Mouse (Mus musculus): ENCODE results near the gene Ppp1r13b. TPM values are rescaled to one million over a fixed set of nuclear protein-coding genes. Genes with fewer than 3 reads are reported as not detected.

Ppp1r13b gene
- total and polyA plus RNA-seq, 2 experiments from 2014 or later, result 11.2 to 18.2 TPM

GRCm38 (mm10) chr12:111927338-111927737, 19.4 kb upstream of the Ppp1r13b start:
- H3K27ac ChIP-seq (ENCODE audit: low read depth), result no peak overlapping the region
- no peak overlapping the region for H3K4me2 ChIP-seq (ENCODE audit: low read depth, low read length)
- H3K9me3 ChIP-seq (replicated peaks; ENCODE audit: control insufficient read depth, low read length), result no peaks in the 10 kb centered on the region
- TF ChIP-seq EP300 (IDR thresholded peaks at IDR 0.05; ENCODE audit: low read depth), result no peak
- TF ChIP-seq CTCF (IDR thresholded peaks at IDR 0.05; ENCODE audit: low read depth), result no peak
- ATAC-seq (ENCODE audit: insufficient read depth, low read depth) (peak; percentile 88), DNase-seq (ENCODE audit: low spot score) (peak; percentile 79)
- H3K9ac ChIP-seq (replicated peaks; ENCODE audit: low read depth, low read length), result no peak overlapping the region
- no peaks in the 10 kb centered on the region for H3K27me3 ChIP-seq (ENCODE audit: control insufficient read depth, insufficient read depth, low read length)
- H3K36me3 ChIP-seq (replicated peaks; ENCODE audit: control insufficient read depth, insufficient read depth, low read length), result no peaks in the 10 kb centered on the region
- 33% methylated on average over 1 of the region's 1 CpGs for WGBS
- H3K4me3 ChIP-seq (ENCODE audit: low read depth, low read length), result no peak overlapping the region
- peaks cover 18% of the 10 kb centered on the region; the same call in 1 of the 2 replicates for H3K4me1 ChIP-seq (ENCODE audit: control insufficient read depth, insufficient read depth)

GRCm38 (mm10) chr12:111923117-111923516, 15.2 kb upstream of the Ppp1r13b start:
- H3K36me3 ChIP-seq (replicated peaks; ENCODE audit: control insufficient read depth, insufficient read depth, low read length), result no peaks in the 10 kb centered on the region
- TF ChIP-seq EP300 (IDR thresholded peaks at IDR 0.05; ENCODE audit: low read depth), result no peak
- TF ChIP-seq CTCF (IDR thresholded peaks at IDR 0.05; ENCODE audit: low read depth), result no peak
- H3K4me1 ChIP-seq (ENCODE audit: control insufficient read depth, insufficient read depth), result peaks cover 24% of the 10 kb centered on the region
- DNase-seq (ENCODE audit: low spot score) (no peak), ATAC-seq (ENCODE audit: insufficient read depth, low read depth) (no peak)
- no peak overlapping the region for H3K4me2 ChIP-seq (ENCODE audit: low read depth, low read length)
- H3K9me3 ChIP-seq (replicated peaks; ENCODE audit: control insufficient read depth, low read length), result no peaks in the 10 kb centered on the region
- 84% methylated on average over 6 of the region's 6 CpGs for WGBS
- no peaks in the 10 kb centered on the region for H3K27me3 ChIP-seq (ENCODE audit: control insufficient read depth, insufficient read depth, low read length)
- no peak overlapping the region for H3K27ac ChIP-seq (ENCODE audit: low read depth)
- H3K9ac ChIP-seq (replicated peaks; ENCODE audit: low read depth, low read length), result no peak overlapping the region
- H3K4me3 ChIP-seq (ENCODE audit: low read depth, low read length), result no peak overlapping the region

GRCm38 (mm10) chr12:111920046-111920445, 12.1 kb upstream of the Ppp1r13b start:
- 0 out of 2 replicates have a peak overlapping the region, but pooled peaks have one; percentile 30 for H3K27ac ChIP-seq (ENCODE audit: low read depth)
- peaks cover 15% of the 10 kb centered on the region for H3K4me1 ChIP-seq (ENCODE audit: control insufficient read depth, insufficient read depth)
- H3K9ac ChIP-seq (replicated peaks; ENCODE audit: low read depth, low read length), result no peak overlapping the region
- H3K4me2 ChIP-seq (ENCODE audit: low read depth, low read length), result 0 out of 2 replicates have a peak overlapping the region, but pooled peaks have one; percentile 21
- 19% methylated on average over 9 of the region's 9 CpGs for WGBS
- H3K9me3 ChIP-seq (replicated peaks; ENCODE audit: control insufficient read depth, low read length), result no peaks in the 10 kb centered on the region
- H3K27me3 ChIP-seq (ENCODE audit: control insufficient read depth, insufficient read depth, low read length), result no peaks in the 10 kb centered on the region
- H3K36me3 ChIP-seq (replicated peaks; ENCODE audit: control insufficient read depth, insufficient read depth, low read length), result no peaks in the 10 kb centered on the region
- DNase-seq (ENCODE audit: low spot score) (no peak), ATAC-seq (ENCODE audit: insufficient read depth, low read depth) (peak; percentile 76)
- TF ChIP-seq CTCF (IDR thresholded peaks at IDR 0.05; ENCODE audit: low read depth) (no peak), EP300 (IDR thresholded peaks at IDR 0.05; ENCODE audit: low read depth) (no peak)
- no peak overlapping the region for H3K4me3 ChIP-seq (ENCODE audit: low read depth, low read length)

- Histone ChIP-seq H3K9ac (replicated peaks; ENCODE audit: low read depth, low read length) (no peak overlapping the region), H3K4me3 (ENCODE audit: low read depth, low read length) (no peak overlapping the region), H3K4me2 (ENCODE audit: low read depth, low read length) (peak overlapping the region; percentile 27; the same call in 1 of the 2 replicates), H3K36me3 (replicated peaks; ENCODE audit: control insufficient read depth, insufficient read depth, low read length) (no peaks in the 10 kb centered on the region), H3K4me1 (ENCODE audit: control insufficient read depth, insufficient read depth) (peaks cover 15% of the 10 kb centered on the region), H3K9me3 (replicated peaks; ENCODE audit: control insufficient read depth, low read length) (no peaks in the 10 kb centered on the region), H3K27ac (ENCODE audit: low read depth) (peak overlapping the region; percentile 69), H3K27me3 (ENCODE audit: control insufficient read depth, insufficient read depth, low read length) (no peaks in the 10 kb centered on the region)
- ATAC-seq (ENCODE audit: insufficient read depth, low read depth), result peak; percentile 34
- TF ChIP-seq EP300 (IDR thresholded peaks at IDR 0.05; ENCODE audit: low read depth), result peak; percentile 53; the same call in 1 of the 2 replicates
- no peak for TF ChIP-seq CTCF (IDR thresholded peaks at IDR 0.05; ENCODE audit: low read depth)
- 39% methylated on average over 12 of the region's 12 CpGs for WGBS
- DNase-seq (ENCODE audit: low spot score), result no peak
Observed at GRCm38 (mm10) chr12:111916514-111917217, 8.8 kb upstream of the Ppp1r13b start.

GRCm38 (mm10) chr12:111915781-111916180, 7.9 kb upstream of the Ppp1r13b start:
- ATAC-seq (ENCODE audit: insufficient read depth, low read depth), result no peak
- no peaks in the 10 kb centered on the region for H3K9me3 ChIP-seq (replicated peaks; ENCODE audit: control insufficient read depth, low read length)
- WGBS, result 88% methylated on average over 6 of the region's 6 CpGs
- H3K4me3 ChIP-seq (ENCODE audit: low read depth, low read length), result no peak overlapping the region
- H3K27ac ChIP-seq (ENCODE audit: low read depth), result peak overlapping the region; percentile 69
- no peaks in the 10 kb centered on the region for H3K27me3 ChIP-seq (ENCODE audit: control insufficient read depth, insufficient read depth, low read length)
- H3K4me1 ChIP-seq (ENCODE audit: control insufficient read depth, insufficient read depth), result peaks cover 15% of the 10 kb centered on the region
- H3K9ac ChIP-seq (replicated peaks; ENCODE audit: low read depth, low read length), result no peak overlapping the region
- DNase-seq (ENCODE audit: low spot score), result no peak
- no peaks in the 10 kb centered on the region for H3K36me3 ChIP-seq (replicated peaks; ENCODE audit: control insufficient read depth, insufficient read depth, low read length)
- H3K4me2 ChIP-seq (ENCODE audit: low read depth, low read length), result no peak overlapping the region
- TF ChIP-seq CTCF (IDR thresholded peaks at IDR 0.05; ENCODE audit: low read depth) (no peak), EP300 (IDR thresholded peaks at IDR 0.05; ENCODE audit: low read depth) (no peak)
